8 mouse cellular contexts compared by ENCODE assay signal in genomic region chr9:41803680-41804460, GRCm38 (mm10).
DNase-seq lines count a peak whose midpoint lies in the region; ATAC-seq lines count a peak whose summit lies in the region.

No protein-coding gene starts in this region.

- no peak for DNase-seq in kidney, postnatal 36 days
- no peak for DNase-seq in embryonic facial prominence, embryonic 11.5 days (ENCODE audit: low spot score)
- peak; percentile 28 for DNase-seq in right cerebral cortex, adult 18-20 months
- DNase-seq in spleen, postnatal 14 days (ENCODE audit: low spot score in 2 of 2) = no peak
- DNase-seq in liver, embryonic 11.5 days (ENCODE audit: low spot score) = no peak
- DNase-seq in heart, postnatal 36 days = no peak

- H3K4me3 ChIP-seq in kidney, embryonic 15.5 days (replicated peaks) = no peak overlapping the region
- H3K4me3 ChIP-seq in embryonic facial prominence, embryonic 11.5 days (ENCODE audit: low read depth, low read length) = no peak overlapping the region
- H3K4me3 ChIP-seq in hindbrain, embryonic 16.5 days (ENCODE audit: low read length) = no peak overlapping the region
- no peak overlapping the region for H3K4me3 ChIP-seq in liver, embryonic 11.5 days (ENCODE audit: low read depth, low read length)

- H3K9ac ChIP-seq in kidney, embryonic 15.5 days = no peak overlapping the region
- H3K9ac ChIP-seq in embryonic facial prominence, embryonic 11.5 days (replicated peaks; ENCODE audit: low read length) = no peak overlapping the region
- no peak overlapping the region for H3K9ac ChIP-seq in hindbrain, embryonic 16.5 days (ENCODE audit: low read depth, low read length)
- H3K9ac ChIP-seq in liver, embryonic 11.5 days (ENCODE audit: low read depth, low read length) = no peak overlapping the region

- H3K4me1 ChIP-seq in kidney, embryonic 15.5 days = peaks cover 23% of the 10 kb centered on the region
- peaks cover 3% of the 10 kb centered on the region; the same call in 1 of the 2 replicates for H3K4me1 ChIP-seq in embryonic facial prominence, embryonic 11.5 days (ENCODE audit: control insufficient read depth, insufficient read depth, low read length)
- peaks cover 13% of the 10 kb centered on the region for H3K4me1 ChIP-seq in hindbrain, embryonic 16.5 days (ENCODE audit: control insufficient read depth, insufficient read depth, low read depth, low read length)
- no peaks in the 10 kb centered on the region; the same call in 1 of the 2 replicates for H3K4me1 ChIP-seq in liver, embryonic 11.5 days (replicated peaks; ENCODE audit: control insufficient read depth, insufficient read depth, low read length)

- WGBS in kidney, embryonic 15.5 days = 63% methylated on average over 11 of the region's 11 CpGs
- WGBS in embryonic facial prominence, embryonic 11.5 days = 61% methylated on average over 11 of the region's 11 CpGs
- 59% methylated on average over 11 of the region's 11 CpGs for WGBS in hindbrain, embryonic 16.5 days
- WGBS in liver, embryonic 11.5 days = 69% methylated on average over 11 of the region's 11 CpGs

- H3K36me3 ChIP-seq in kidney, embryonic 15.5 days = no peaks in the 10 kb centered on the region
- no peaks in the 10 kb centered on the region for H3K36me3 ChIP-seq in embryonic facial prominence, embryonic 11.5 days (replicated peaks; ENCODE audit: control insufficient read depth, insufficient read depth, low read depth, low read length)
- H3K36me3 ChIP-seq in hindbrain, embryonic 16.5 days (ENCODE audit: control insufficient read depth, insufficient read depth, low read length) = no peaks in the 10 kb centered on the region
- H3K36me3 ChIP-seq in liver, embryonic 11.5 days (ENCODE audit: control insufficient read depth, insufficient read depth, low read length) = no peaks in the 10 kb centered on the region

- no peak for ATAC-seq in kidney, embryonic 15.5 days (replicated peaks; ENCODE audit: low FRiP score)
- no peak for ATAC-seq in embryonic facial prominence, embryonic 11.5 days (replicated peaks; ENCODE audit: insufficient number of reproducible peaks, low FRiP score, low TSS enrichment, low read depth)
- ATAC-seq in hindbrain, embryonic 16.5 days = peak; percentile 80
- no peak for ATAC-seq in liver, embryonic 11.5 days (replicated peaks; ENCODE audit: low FRiP score)

- H3K27me3 ChIP-seq in kidney, embryonic 15.5 days = no peaks in the 10 kb centered on the region
- H3K27me3 ChIP-seq in embryonic facial prominence, embryonic 11.5 days (ENCODE audit: control insufficient read depth, insufficient read depth, low read length) = no peaks in the 10 kb centered on the region
- no peaks in the 10 kb centered on the region for H3K27me3 ChIP-seq in hindbrain, embryonic 16.5 days (replicated peaks; ENCODE audit: control insufficient read depth, insufficient read depth, low read length)
- H3K27me3 ChIP-seq in liver, embryonic 11.5 days (replicated peaks; ENCODE audit: control insufficient read depth, insufficient read depth, low read length) = no peaks in the 10 kb centered on the region

- H3K4me2 ChIP-seq in kidney, embryonic 15.5 days = no peak overlapping the region
- H3K4me2 ChIP-seq in embryonic facial prominence, embryonic 11.5 days (ENCODE audit: low read depth, low read length) = no peak overlapping the region
- H3K4me2 ChIP-seq in hindbrain, embryonic 16.5 days (ENCODE audit: low read length) = no peak overlapping the region
- H3K4me2 ChIP-seq in liver, embryonic 11.5 days = no peak overlapping the region; the same call in 1 of the 2 replicates

- H3K9me3 ChIP-seq in kidney, embryonic 15.5 days (replicated peaks) = no peaks in the 10 kb centered on the region; the same call in 1 of the 2 replicates
- H3K9me3 ChIP-seq in embryonic facial prominence, embryonic 11.5 days (replicated peaks; ENCODE audit: control insufficient read depth, low read length) = no peaks in the 10 kb centered on the region
- no peaks in the 10 kb centered on the region for H3K9me3 ChIP-seq in hindbrain, embryonic 16.5 days (ENCODE audit: control insufficient read depth, low read length)
- no peaks in the 10 kb centered on the region for H3K9me3 ChIP-seq in liver, embryonic 11.5 days (ENCODE audit: control insufficient read depth, low read length)

- peak overlapping the region; percentile 73; the same call in 1 of the 2 replicates for H3K27ac ChIP-seq in kidney, embryonic 15.5 days
- peak overlapping the region; percentile 95 for H3K27ac ChIP-seq in embryonic facial prominence, embryonic 11.5 days (replicated peaks; ENCODE audit: low read depth, low read length)
- H3K27ac ChIP-seq in hindbrain, embryonic 16.5 days (ENCODE audit: low read depth, low read length) = peak overlapping the region; percentile 69
- no peak overlapping the region for H3K27ac ChIP-seq in liver, embryonic 11.5 days (ENCODE audit: low read depth, low read length)

- intact Hi-C loops in heart, postnatal 36 days (cut with DNase I) = no loop called here
